Comparison of ENCODE assay signal across 8 mouse cellular contexts in the genomic region with DNA sequence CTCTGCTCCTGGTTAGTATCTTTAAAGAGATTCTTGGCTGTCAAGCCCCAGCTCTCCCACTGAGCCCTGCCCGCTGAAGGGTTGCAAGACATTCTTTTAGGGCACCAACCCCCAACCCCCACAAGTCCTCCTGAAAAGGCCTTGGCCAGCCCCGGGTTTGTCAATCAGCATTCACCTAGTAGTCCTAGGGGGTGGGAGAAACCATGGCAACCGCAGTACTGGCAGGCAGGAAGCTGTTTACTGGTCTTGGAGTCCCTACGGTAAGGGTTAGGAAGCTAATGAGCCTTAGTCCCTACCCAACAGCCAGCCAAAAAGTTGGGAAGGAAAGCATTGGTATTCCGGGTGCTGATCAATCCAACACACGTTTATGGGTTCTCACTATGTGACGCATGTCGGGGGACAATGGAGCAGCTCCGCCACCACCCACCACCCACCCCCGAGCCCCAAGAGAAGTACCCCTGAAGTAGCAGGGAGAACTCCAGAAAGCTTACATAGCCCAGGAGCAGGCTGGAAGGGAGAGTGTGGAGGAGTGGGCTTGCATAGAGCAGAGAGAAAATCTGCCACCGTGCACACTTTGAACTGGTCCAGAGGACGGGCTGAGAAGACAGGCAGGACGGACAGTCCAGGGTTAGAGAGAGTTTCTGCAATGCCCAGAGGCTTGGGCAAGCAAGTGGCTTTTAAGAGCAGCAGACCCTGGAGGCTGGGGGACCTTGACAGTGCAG. TPM values are rescaled to one million over a fixed set of nuclear protein-coding genes. Genes with fewer than 3 reads are reported as not detected.
A peak's percentile ranks its signal among the peaks of the same experiment; 100 is the strongest.
DNase-seq lines count a peak whose midpoint lies in the region.

Gene Gm4491, minus strand, starts transcription at position 61 of the 722 bp plus-strand sequence.

- intact Hi-C loops in left cerebral cortex, postnatal 36 days (cut with DNase I) = no loop called here

- peak; percentile 48 for DNase-seq in cerebellum, adult 11-12 months
- DNase-seq in cerebellum, postnatal 4 days (ENCODE audit: low spot score in 2 of 2) = no peak
- DNase-seq in frontal cortex, postnatal 14 days (ENCODE audit: low spot score in 2 of 2) = peak; percentile 27 to 64
- peak; percentile 17 to 34 for DNase-seq in left cerebral cortex, postnatal 36 days (ENCODE audit: low spot score in 2 of 2)
- DNase-seq in retina, postnatal 1 day = peak; percentile 32
- no peak for DNase-seq in spleen, adult 18-20 months
- DNase-seq in adrenal gland, postnatal 25 days = no peak
- no peak for DNase-seq in gastrocnemius, postnatal 4 days (ENCODE audit: low spot score in 2 of 2)

RNA-seq across cellular contexts. Expression of gene Gm4491, which starts in this region (rescaled TPM):
- under 1 TPM; 0.77 to 0.96 TPM for total RNA-seq in left cerebral cortex, postnatal 36 days (2021)
- not detected in 2 replicates for total RNA-seq in adrenal gland, postnatal 25 days (2021)
- not detected for total RNA-seq in gastrocnemius, postnatal 4 days (2021)

Comparison
In these comparisons a context has a peak if more than half of its experiments do, and no peak if none do; other contexts are left out.
1. DNase-seq: peak in cerebellum, adult 11-12 months (single experiment), frontal cortex, postnatal 14 days (2 of 2) and retina, postnatal 1 day (single experiment); none in cerebellum, postnatal 4 days (0 of 2), spleen, adult 18-20 months (0 of 2), adrenal gland, postnatal 25 days (single experiment) and gastrocnemius, postnatal 4 days (0 of 2).
2. Peak in DNase-seq in left cerebral cortex, postnatal 36 days; RNA of the gene not detected or under 1 TPM.